Mouse (Mus musculus) MEL (cell line): ENCODE results near the gene Ntmt1. TPM values are rescaled to one million over a fixed set of nuclear protein-coding genes. Genes with fewer than 3 reads are reported as not detected.
A peak's percentile ranks its signal among the peaks of the same experiment; 100 is the strongest.

ENCODE experiments used
- DNase-seq: peaks from one replicate; pipeline ENCODE4 v3.0.0; 2011; ENCODE audit warnings: low read depth, low spot score
- H3K27ac ChIP-seq: 2 replicates; pipeline ENCODE4 v1.5.1; 2012; ENCODE audit warnings: low read depth, mild to moderate bottlenecking, control low read depth, low read length, moderate library complexity; ENCODE audit not compliant: control insufficient read depth
- H3K27me3 ChIP-seq, 2 experiments: fragments of 150-350 bp in 1 of 2; sonication (generic) in 1 of 2; 2 replicates each; pipeline ENCODE4 v1.6.1; 2012; ENCODE audit warnings: low read length in 2 of 2, mild to moderate bottlenecking in 2 of 2, improper control_type of control experiment in 1 of 2, moderate library complexity in 1 of 2; ENCODE audit not compliant: insufficient read depth in 2 of 2, control insufficient read depth in 1 of 2
- H3K36me3 ChIP-seq, 2 experiments: 2 replicates each; pipeline ENCODE4 v1.6.1; 2012 to 2014; ENCODE audit warnings: low read length in 2 of 2, improper control_type of control experiment in 1 of 2, inconsistent platforms in 1 of 2, mild to moderate bottlenecking in 1 of 2; ENCODE audit not compliant: insufficient read depth in 2 of 2, control insufficient read depth in 1 of 2
- H3K4me1 ChIP-seq, 2 experiments: fragments of 150-350 bp in 1 of 2; sonication (generic) in 1 of 2; 2 replicates each; pipeline ENCODE4 v1.6.1; 2012; ENCODE audit warnings: low read length in 2 of 2, improper control_type of control experiment in 1 of 2, mild to moderate bottlenecking in 1 of 2; ENCODE audit not compliant: insufficient read depth in 2 of 2, control insufficient read depth in 1 of 2
- H3K4me3 ChIP-seq, 2 experiments: fragments of 150-350 bp in 1 of 2; sonication (generic) in 1 of 2; 2 replicates each; pipeline ENCODE4 v1.5.1; 2012; ENCODE audit warnings: low read depth in 2 of 2, low read length in 2 of 2, mild to moderate bottlenecking in 2 of 2, moderate library complexity in 2 of 2, control low read depth in 1 of 2, improper control_type of control experiment in 1 of 2; ENCODE audit not compliant: control insufficient read depth in 1 of 2, insufficient read depth in 1 of 2
- H3K79me2 ChIP-seq: 2 replicates; pipeline ENCODE4 v1.6.1; 2012; ENCODE audit warnings: mild to moderate bottlenecking, low read length, moderate library complexity; ENCODE audit not compliant: control insufficient read depth, poor library complexity, insufficient read depth
- H3K9ac ChIP-seq: 2 replicates; pipeline ENCODE4 v1.6.1; 2012; ENCODE audit warnings: low read depth, mild to moderate bottlenecking, control low read depth, low read length, moderate library complexity; ENCODE audit not compliant: control insufficient read depth, poor library complexity, severe bottlenecking
- H3K9me3 ChIP-seq: fragments of 150-350 bp; sonication (generic); replicated peaks from 2 replicates; pipeline ENCODE4 v1.6.1; 2012; ENCODE audit warnings: mild to moderate bottlenecking, low read length, improper control_type of control experiment, moderate library complexity; ENCODE audit not compliant: insufficient read depth
- BHLHE40 ChIP-seq: IDR thresholded peaks from 2 replicates; pipeline ENCODE4 v1.6.1; 2012; ENCODE audit warnings: low read depth, mild to moderate bottlenecking, inconsistent platforms, low read length, improper control_type of control experiment, borderline replicate concordance
- CHD1 ChIP-seq: IDR thresholded peaks from 2 replicates; pipeline ENCODE4 v1.6.1; 2012; ENCODE audit warnings: low read depth, mild to moderate bottlenecking, inconsistent platforms, low read length, improper control_type of control experiment
- E2F4 ChIP-seq: IDR thresholded peaks from 2 replicates; pipeline ENCODE4 v1.6.1; 2011; ENCODE audit warnings: low read depth, low read length, improper control_type of control experiment, borderline replicate concordance
- ELF1 ChIP-seq: IDR thresholded peaks from 2 replicates; pipeline ENCODE4 v1.6.1; 2014; ENCODE audit warnings: low read depth, mild to moderate bottlenecking, inconsistent platforms, low read length, improper control_type of control experiment, moderate library complexity
- EP300 ChIP-seq, 2 experiments: IDR thresholded peaks; 2 replicates each; pipeline ENCODE4 v1.6.1; 2011; ENCODE audit warnings: improper control_type of control experiment in 2 of 2, low read length in 2 of 2, low read depth in 1 of 2, mild to moderate bottlenecking in 1 of 2
- GABPA ChIP-seq: IDR thresholded peaks from 2 replicates; pipeline ENCODE4 v1.6.1; 2012; ENCODE audit warnings: low read depth, mild to moderate bottlenecking, inconsistent platforms, low read length, improper control_type of control experiment, moderate library complexity
- GATA1 ChIP-seq: IDR thresholded peaks from 2 replicates; pipeline ENCODE4 v1.6.1; 2011; ENCODE audit warnings: low read depth, low read length, improper control_type of control experiment
- HCFC1 ChIP-seq: IDR thresholded peaks from 2 replicates; pipeline ENCODE4 v1.6.1; 2012; ENCODE audit warnings: low read depth, mild to moderate bottlenecking, inconsistent platforms, low read length, improper control_type of control experiment, moderate library complexity
- JUND ChIP-seq: IDR thresholded peaks from 2 replicates; pipeline ENCODE4 v1.6.1; 2011; ENCODE audit warnings: low read depth, mild to moderate bottlenecking, improper control_type of control experiment, low read length
- MAFK ChIP-seq: IDR thresholded peaks from 2 replicates; pipeline ENCODE4 v1.6.1; 2011; ENCODE audit warnings: low read depth, mild to moderate bottlenecking, low read length, improper control_type of control experiment, borderline replicate concordance
- MAX ChIP-seq: IDR thresholded peaks from 2 replicates; pipeline ENCODE4 v1.6.1; 2011; ENCODE audit warnings: low read length, improper control_type of control experiment
- MAZ ChIP-seq: IDR thresholded peaks from 2 replicates; pipeline ENCODE4 v1.6.1; 2012; ENCODE audit warnings: low read depth, mild to moderate bottlenecking, inconsistent platforms, low read length, improper control_type of control experiment
- MXI1 ChIP-seq: IDR thresholded peaks from 2 replicates; pipeline ENCODE4 v1.6.1; 2011; ENCODE audit warnings: mild to moderate bottlenecking, low read depth, low read length, improper control_type of control experiment
- MYB ChIP-seq: IDR thresholded peaks from 2 replicates; pipeline ENCODE4 v1.6.1; 2011; ENCODE audit warnings: mild to moderate bottlenecking, low read depth, low read length, improper control_type of control experiment
- MYC ChIP-seq: IDR thresholded peaks from 2 replicates; pipeline ENCODE4 v1.6.1; 2011; ENCODE audit warnings: low read depth, mild to moderate bottlenecking, low read length, improper control_type of control experiment, moderate library complexity
- NELFE ChIP-seq: IDR thresholded peaks from 2 replicates; pipeline ENCODE4 v1.6.1; 2011; ENCODE audit warnings: low read depth, low read length, improper control_type of control experiment
- POLR2AphosphoS5 ChIP-seq: IDR thresholded peaks from 2 replicates; pipeline ENCODE4 v1.6.1; 2012; ENCODE audit warnings: low read depth, borderline replicate concordance, mild to moderate bottlenecking, inconsistent platforms, low read length, moderate library complexity, mixed read lengths
- RAD21 ChIP-seq: IDR thresholded peaks from 2 replicates; pipeline ENCODE4 v1.6.1; 2011; ENCODE audit warnings: mild to moderate bottlenecking, low read depth, low read length, improper control_type of control experiment
- TAL1 ChIP-seq: IDR thresholded peaks from 2 replicates; pipeline ENCODE4 v1.6.1; 2012; ENCODE audit warnings: mild to moderate bottlenecking, inconsistent platforms, low read length, moderate library complexity, mixed read lengths
- TBP ChIP-seq: IDR thresholded peaks from 2 replicates; pipeline ENCODE4 v1.8.0; 2011; ENCODE audit warnings: low read depth, low read length, improper control_type of control experiment
- UBTF ChIP-seq: IDR thresholded peaks from 2 replicates; pipeline ENCODE4 v1.6.1; 2012; ENCODE audit warnings: low read depth, mild to moderate bottlenecking, inconsistent platforms, low read length, improper control_type of control experiment, moderate library complexity, borderline replicate concordance; ENCODE audit not compliant: insufficient read depth
- USF1 ChIP-seq: IDR thresholded peaks from 2 replicates; pipeline ENCODE4 v1.6.1; 2014; ENCODE audit warnings: low read depth, mild to moderate bottlenecking, inconsistent platforms, low read length, improper control_type of control experiment, moderate library complexity
- USF2 ChIP-seq, 2 experiments: IDR thresholded peaks; 2 replicates each; pipeline ENCODE4 v1.6.1; 2011 to 2012; ENCODE audit warnings: improper control_type of control experiment in 2 of 2, low read length in 2 of 2, borderline replicate concordance in 1 of 2, inconsistent platforms in 1 of 2, low read depth in 1 of 2, mild to moderate bottlenecking in 1 of 2; ENCODE audit not compliant: insufficient read depth in 1 of 2
- ZC3H11A ChIP-seq: IDR thresholded peaks from 2 replicates; pipeline ENCODE4 v1.6.1; 2012; ENCODE audit warnings: low read depth, mild to moderate bottlenecking, inconsistent platforms, low read length, improper control_type of control experiment
- ZNF384 ChIP-seq: IDR thresholded peaks from 2 replicates; pipeline ENCODE4 v1.6.1; 2012; ENCODE audit warnings: low read depth, mild to moderate bottlenecking, inconsistent platforms, low read length, improper control_type of control experiment
- polyA plus RNA-seq, 2 experiments: library from polyadenylated mRNA; stranded (reverse) in 1 of 2; unstranded in 1 of 2; fragments of >175 nt in 1 of 2; fragments of >200 nt in 1 of 2; gene quantifications; 2 replicates each; pipeline versions ENCODE4 v1.2.1 to v1.2.4; 2012; ENCODE audit warnings: low replicate concordance in 2 of 2, low read depth in 1 of 2; ENCODE audit not compliant: insufficient read length in 2 of 2, insufficient read depth in 1 of 2, missing spikeins in 1 of 2
- total RNA-seq: library from RNA; depleted of rRNA; stranded (reverse); fragments of 300-350 nt; gene quantifications from 2 replicates; pipeline ENCODE4 v1.2.3, GENCODE M21; 2012

The Ntmt1 gene
- total and polyA plus RNA-seq, 3 experiments: 58.9 to 83.2 TPM; not detected in 1

DNA sequence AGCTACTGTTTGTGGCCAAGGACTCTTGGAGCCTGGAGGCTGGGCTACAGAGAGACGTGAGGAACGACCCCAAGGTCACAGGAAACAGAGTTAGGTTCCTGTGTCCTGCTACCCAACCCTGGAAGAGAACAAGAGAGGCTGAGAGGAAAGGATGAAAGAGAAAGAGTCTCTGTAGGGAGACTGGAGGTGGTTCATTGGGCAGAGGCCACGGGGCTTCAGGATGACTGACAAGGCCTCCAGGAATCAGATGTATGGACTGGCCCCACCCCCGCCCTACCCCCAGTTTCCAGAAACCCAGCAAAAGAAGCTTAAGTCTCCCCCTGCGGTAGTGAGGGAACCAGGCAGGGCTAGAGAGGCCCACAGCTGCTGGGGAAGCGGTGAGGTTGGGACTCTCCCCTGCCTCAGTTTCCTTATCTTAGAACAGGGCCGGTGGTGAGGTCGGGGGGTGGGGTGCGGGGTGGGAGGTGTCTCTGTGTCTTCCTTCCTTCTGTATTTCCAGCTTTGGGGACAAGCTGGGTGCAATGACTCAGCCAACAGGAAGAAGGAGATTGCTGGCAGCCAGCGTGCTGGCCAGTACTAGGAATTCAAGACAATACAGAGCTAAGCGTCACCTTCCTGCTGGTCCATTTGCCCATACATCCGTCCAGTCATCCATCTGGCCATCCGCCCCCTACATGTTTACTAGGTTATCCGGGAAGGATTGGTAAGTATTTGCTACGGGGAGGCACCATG lies 34.9 kb upstream of the Ntmt1 start (continued):
- TF ChIP-seq JUND (no peak), MAFK (no peak), UBTF (no peak), MYB (no peak), NELFE (no peak; the same call in 1 of the 2 replicates), ZNF384 (no peak), USF2 (IDR thresholded peaks at IDR 0.05; ENCODE audit: borderline replicate concordance in 1 of 2, insufficient read depth in 1 of 2, low read depth in 1 of 2, low read length in 2 of 2) (no peak), RAD21 (no peak), ELF1 (no peak; the same call in 1 of the 2 replicates)
- TF ChIP-seq, all 39 proteins: peak for 14

DNA sequence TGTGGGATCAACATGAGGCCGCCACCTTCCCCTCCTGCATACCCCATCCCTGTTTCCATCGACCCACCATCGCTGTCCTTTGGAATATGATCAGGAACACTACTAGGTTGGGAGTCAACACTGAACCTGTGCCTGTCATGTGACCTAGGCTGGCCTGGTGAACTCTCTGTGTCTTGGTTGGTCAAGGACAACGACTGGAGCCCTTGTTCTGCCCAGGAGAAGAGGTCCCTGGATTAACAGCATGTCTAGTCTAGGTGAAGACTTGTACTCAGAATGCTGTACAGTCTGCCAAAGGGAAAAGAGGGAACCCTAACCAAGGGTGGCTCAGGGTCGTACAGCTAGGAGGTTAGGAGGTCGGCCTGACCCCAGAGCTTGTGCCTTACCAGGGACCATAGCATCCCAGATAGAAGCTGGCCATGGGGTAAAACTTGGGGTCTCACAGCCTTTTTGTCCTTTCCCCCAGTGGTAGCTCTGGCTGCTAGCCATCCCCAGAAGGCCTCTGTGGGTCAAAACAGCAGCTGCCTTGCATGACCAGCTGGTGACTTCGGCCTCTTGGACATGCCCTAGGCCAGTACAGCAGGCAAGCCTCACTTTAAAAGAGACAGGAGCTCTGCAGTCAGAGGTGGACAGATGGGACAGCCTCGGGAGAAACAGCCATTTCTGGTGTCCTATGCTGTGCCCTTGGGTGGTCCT lies 34.2 kb upstream of the Ntmt1 start:
- DNase-seq: no peak
- Histone ChIP-seq H3K4me3 (peak overlapping the region; percentile 4 to 10; a peak in 2 of 4 replicates), H3K27ac (peak overlapping the region; percentile 75), H3K9me3 (no peaks in the 10 kb centered on the region), H3K27me3 (no peaks in the 10 kb centered on the region), H3K79me2 (peaks cover 2% of the 10 kb centered on the region; the same call in 1 of the 2 replicates), H3K4me1 (peaks cover 16 to 34% of the 10 kb centered on the region in 2 experiments), H3K9ac (peak overlapping the region; percentile 40; the same call in 1 of the 2 replicates), H3K36me3 (peaks cover 0 to 19% of the 10 kb centered on the region in 2 experiments; a peak in 2 of 4 replicates)
- TF ChIP-seq TBP: no peak; the same call in 1 of the 2 replicates
- TF ChIP-seq ELF1: no peak
- no peak for TF ChIP-seq GATA1
- TF ChIP-seq HCFC1: no peak
- TF ChIP-seq EP300 (IDR thresholded peaks at IDR 0.05; ENCODE audit: low read depth in 1 of 2, low read length in 2 of 2): no peak; a peak in 1 of 4 replicates
- no peak for TF ChIP-seq MAZ
- TF ChIP-seq MAFK: no peak
- TF ChIP-seq TAL1: no peak
- TF ChIP-seq MXI1: 0 out of 2 replicates have a peak, but pooled peaks have one; percentile 3
- TF ChIP-seq ZC3H11A: no peak
- TF ChIP-seq USF1: peak; percentile 77
- no peak for TF ChIP-seq E2F4
- no peak for TF ChIP-seq GABPA
- TF ChIP-seq MAX: 0 out of 2 replicates have a peak, but pooled peaks have one; percentile 4
- TF ChIP-seq POLR2AphosphoS5: 0 out of 2 replicates have a peak, but pooled peaks have one; percentile 55
- TF ChIP-seq MYC: no peak
- TF ChIP-seq MYB: no peak
- no peak for TF ChIP-seq BHLHE40
- TF ChIP-seq CHD1: no peak
- 0 out of 4 replicates have a peak, but pooled peaks of 1 of the 2 experiments have one; percentile 25 for TF ChIP-seq USF2 (IDR thresholded peaks at IDR 0.05; ENCODE audit: borderline replicate concordance in 1 of 2, insufficient read depth in 1 of 2, low read depth in 1 of 2, low read length in 2 of 2)
